Mouse (Mus musculus): Measurements from ENCODE around the gene Olfr1278. TPM values are rescaled to one million over a fixed set of nuclear protein-coding genes. Genes with fewer than 3 reads are reported as not detected.
"Not testable (repeated sequence)": the region's sequence is repeated elsewhere in the genome, so short reads cannot be mapped to it uniquely, and the experiment has no call there.

The Olfr1278 gene
- not detected for total RNA-seq (2021)
- long read RNA-seq, experiment 1, result 0 reads
- long read RNA-seq, experiment 2, result 0 reads

DNA sequence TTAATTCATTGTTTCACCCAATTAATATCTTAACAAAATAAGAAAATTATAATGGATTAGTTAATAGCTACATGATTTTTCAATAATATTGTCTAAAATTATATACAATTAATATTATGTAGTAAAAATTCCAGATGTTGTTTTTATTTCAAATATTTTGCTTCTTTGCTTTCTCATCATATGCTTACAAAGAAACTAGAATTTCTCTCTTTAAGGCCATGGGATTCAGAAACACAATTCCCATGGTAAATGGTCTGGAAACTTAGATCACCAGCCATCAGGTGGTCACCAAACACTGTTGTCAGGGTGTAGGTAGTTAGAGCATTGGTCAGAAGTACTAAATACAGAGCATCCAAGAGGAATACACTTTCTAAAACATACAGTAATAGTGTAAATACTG lies at the start of gene Olfr1278:
Olfr1278 (plus strand) TSS at position 301 of the 400 bp plus-strand sequence.
- no peak for DNase-seq
- intact Hi-C loops (cut with DNase I), result no loop called here

DNA sequence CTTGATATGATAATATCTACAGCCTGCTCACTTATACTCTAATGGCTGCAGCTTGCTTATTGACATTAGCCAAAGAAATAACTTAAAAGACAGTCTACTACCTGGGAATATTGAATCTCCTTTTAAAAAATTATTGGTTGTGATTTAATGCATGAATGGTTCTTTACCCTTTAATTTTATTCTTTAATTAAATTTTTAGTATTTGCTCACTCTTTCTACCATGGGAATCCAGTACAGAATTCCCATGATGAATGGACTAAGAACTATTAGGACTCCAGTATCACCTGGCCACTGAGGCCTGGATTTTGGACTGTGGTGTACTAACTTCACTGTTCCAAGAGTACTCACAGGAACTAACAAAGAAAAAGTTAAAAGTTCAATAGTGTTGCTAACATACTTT lies 35.7 kb upstream of the Olfr1278 start, which contains the start of gene Olfr1276:
Olfr1276 (plus strand) TSS at position 301 of the 400 bp plus-strand sequence.
- intact Hi-C loops (cut with DNase I), result no loop called here
- no peak for DNase-seq

DNA sequence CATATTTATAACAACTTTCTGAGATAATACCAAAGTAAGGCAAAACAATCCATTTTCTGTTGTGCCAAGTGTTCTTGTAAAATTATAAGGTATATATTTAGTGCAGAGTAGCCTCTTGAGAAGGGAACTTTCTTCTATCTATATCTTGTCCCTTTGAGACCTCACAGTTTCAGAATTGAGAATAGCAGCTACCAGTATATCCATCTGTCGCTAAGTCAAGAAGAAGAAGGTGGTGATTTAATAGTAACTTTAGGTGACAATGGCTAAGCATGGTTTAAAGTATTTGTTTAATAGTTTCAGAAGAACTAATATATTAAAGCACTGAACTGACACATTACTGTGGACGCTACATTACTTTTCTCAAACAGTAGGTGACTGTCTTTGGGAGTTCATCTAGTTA lies 15.9 kb upstream of the Olfr1278 start, which contains the start of gene Olfr1277:
Olfr1277 (minus strand) TSS at position 101 of the 400 bp plus-strand sequence.
- intact Hi-C loops (cut with DNase I), result no loop called here
- no peak for DNase-seq

DNA sequence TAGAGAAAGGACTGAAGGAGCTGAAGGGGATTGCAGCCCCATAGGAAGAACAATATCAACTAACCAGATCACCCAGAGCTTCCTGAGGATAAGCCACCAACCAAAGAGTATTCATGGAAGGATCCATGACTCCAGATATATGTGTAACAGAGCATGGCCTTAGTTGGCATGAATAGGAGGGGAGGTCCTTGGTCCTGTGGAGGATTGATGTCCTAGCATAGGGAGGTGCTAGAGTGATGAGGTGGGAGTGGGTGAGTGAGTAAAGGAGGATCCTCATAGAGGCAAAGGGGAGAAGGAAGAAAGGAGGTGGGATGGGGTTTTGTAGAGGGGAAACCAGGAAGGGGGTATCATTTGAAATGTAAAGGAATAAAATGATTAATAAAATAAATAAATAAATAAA lies 8.6 kb downstream of the Olfr1278 start:
- DNase-seq, result no peak
- intact Hi-C loops (cut with DNase I), result no loop called here

DNA sequence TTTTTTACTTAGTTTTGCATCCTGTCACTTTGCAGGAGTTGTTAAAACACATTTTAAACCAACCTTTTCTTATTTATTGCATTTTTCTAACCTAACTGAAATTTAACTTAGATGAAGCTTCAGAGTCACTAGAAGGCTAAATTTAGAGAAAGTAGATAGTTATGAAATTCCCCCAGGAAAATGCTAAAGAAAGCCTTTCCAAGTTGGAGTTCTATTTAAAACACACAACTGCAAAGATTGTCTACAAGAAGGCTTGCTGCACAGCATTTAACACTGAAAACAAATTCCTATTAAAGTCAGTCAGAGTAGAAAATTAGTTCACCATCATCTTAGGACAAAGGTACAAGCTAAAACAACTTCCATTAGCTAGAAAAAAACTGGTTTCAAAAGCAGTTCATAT lies 10.4 kb downstream of the Olfr1278 start, which contains the start of gene Olfr1279:
Olfr1279 (plus strand) TSS at position 262 of the 400 bp plus-strand sequence.
- DNase-seq, result no peak
- intact Hi-C loops (cut with DNase I), result no loop called here

DNA sequence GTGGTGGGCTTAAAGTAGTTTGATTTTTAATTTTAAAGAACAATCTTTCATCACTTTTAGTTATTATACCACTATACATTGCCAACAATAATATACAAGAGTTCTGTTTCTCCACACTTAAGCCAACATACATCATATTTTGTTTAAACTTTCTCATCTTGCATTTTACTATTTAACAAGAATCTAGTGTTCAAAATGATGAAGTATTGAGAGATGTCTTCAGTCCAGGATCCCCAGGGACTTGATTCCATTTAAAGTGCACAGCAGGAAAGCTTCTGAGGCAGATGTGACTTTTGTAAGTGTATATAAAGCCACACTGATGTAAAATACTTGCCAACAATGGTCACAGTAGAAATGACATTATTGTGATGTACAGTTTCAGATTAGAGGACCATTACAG lies 23.8 kb downstream of the Olfr1278 start, which contains the start of gene Olfr1280:
Olfr1280 (plus strand) TSS at position 301 of the 400 bp plus-strand sequence.
- intact Hi-C loops (cut with DNase I), result loop anchor here (5.0 kb wide), 1 partner anchor 1279 kb away; no protein-coding TSS in a partner anchor
- no peak for DNase-seq

DNA sequence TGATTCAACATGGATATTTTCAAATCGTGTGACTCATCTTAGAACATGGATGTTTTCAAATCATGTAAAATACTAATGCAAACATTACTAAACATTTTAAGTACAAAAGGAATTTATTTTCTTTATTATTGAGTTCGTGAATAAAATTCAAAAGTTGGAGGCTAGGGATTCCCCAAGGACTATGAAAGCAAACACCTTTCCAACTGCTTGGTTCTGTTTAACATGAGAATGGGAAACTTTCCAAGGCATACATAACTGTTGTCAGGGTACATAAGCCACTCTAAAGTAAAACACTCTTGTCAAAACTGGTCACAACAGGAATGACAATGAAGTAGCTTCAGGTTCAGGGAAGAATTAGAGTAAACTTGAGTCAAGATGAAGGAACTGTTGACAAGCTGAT lies 36.3 kb downstream of the Olfr1278 start, which contains the start of gene Olfr1281:
Olfr1281 (plus strand) TSS at position 301 of the 400 bp plus-strand sequence.
- DNase-seq, result no peak
- intact Hi-C loops (cut with DNase I), result no loop called here

DNA sequence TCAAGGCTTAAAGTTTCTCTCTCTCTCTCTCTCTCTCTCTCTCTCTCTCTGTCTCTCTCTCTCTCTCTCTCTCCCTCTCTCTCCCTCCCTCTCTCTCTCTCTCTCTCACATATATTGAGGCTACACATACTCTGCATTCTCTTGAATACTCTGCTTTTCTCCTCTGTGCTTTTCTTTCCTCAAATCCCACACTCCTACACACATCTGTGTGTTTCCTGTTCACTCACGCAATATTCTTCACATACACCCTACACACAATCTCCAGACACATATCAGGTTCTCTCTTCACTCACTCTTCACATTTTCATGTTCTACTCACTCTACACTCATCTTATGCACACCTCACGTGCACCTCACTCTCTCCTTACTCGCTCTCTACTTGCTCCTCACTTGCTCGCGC lies 43.8 kb downstream of the Olfr1278 start:
- DNase-seq; intact Hi-C loops (cut with DNase I): not testable (repeated sequence)

DNA sequence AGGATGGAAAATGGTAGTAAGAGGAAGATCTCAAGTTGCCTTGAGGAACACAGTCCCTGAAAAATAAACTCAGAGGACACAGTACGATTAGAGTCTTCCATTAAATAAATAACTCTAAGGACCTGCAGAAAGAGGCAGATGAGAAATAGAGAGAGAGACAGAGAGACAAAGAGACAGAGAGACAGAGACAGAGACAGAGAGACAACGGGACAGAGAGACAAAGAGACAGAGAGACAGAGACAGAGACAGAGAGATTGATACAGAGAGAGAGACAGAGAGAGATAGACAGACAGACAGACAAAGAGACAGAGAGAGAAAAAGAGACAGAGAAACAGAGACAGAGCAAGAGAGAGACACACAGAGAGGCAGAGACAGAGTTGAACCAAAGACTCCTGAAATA lies 46.0 kb downstream of the Olfr1278 start, which contains the start of gene Olfr1282:
Olfr1282 (minus strand) TSS at position 101 of the 400 bp plus-strand sequence.
- DNase-seq, result no peak
- intact Hi-C loops (cut with DNase I), result no loop called here

Other genes with a start within 250 kb of the Olfr1278 start
- not detected for gene Gm13941, start 184.2 kb upstream of the Olfr1278 start, total RNA-seq (2021)
- not detected for gene Gm15130, start 137.2 kb upstream of the Olfr1278 start, total RNA-seq (2021)
- not detected for gene 4930430A15Rik, start 60.5 kb upstream of the Olfr1278 start, total RNA-seq (2021)
- gene Olfr1275, start 54.9 kb upstream of the Olfr1278 start, total RNA-seq (2021), result not detected
- gene Olfr1276, start 35.6 kb upstream of the Olfr1278 start, total RNA-seq (2021), result not detected
- gene Olfr1277, start 16.0 kb upstream of the Olfr1278 start, total RNA-seq (2021), result not detected
- not detected for gene Olfr1279, start 10.5 kb downstream of the Olfr1278 start, total RNA-seq (2021)
- gene Olfr1280, start 23.9 kb downstream of the Olfr1278 start, total RNA-seq (2021), result not detected
- not detected for gene Olfr1281, start 36.4 kb downstream of the Olfr1278 start, total RNA-seq (2021)
- not detected for gene Olfr1282, start 45.9 kb downstream of the Olfr1278 start, total RNA-seq (2021)
- gene Olfr1283, start 76.7 kb downstream of the Olfr1278 start, total RNA-seq (2021), result not detected
- not detected for gene Olfr1284, start 85.4 kb downstream of the Olfr1278 start, total RNA-seq (2021)
- gene Olfr1286, start 133.0 kb downstream of the Olfr1278 start, total RNA-seq (2021), result not detected
- not detected for gene Olfr1287, start 159.0 kb downstream of the Olfr1278 start, total RNA-seq (2021)
- gene Olfr1288, start 184.0 kb downstream of the Olfr1278 start, total RNA-seq (2021), result not detected
- gene Olfr1289, start 190.7 kb downstream of the Olfr1278 start, total RNA-seq (2021), result not detected
- gene Olfr1290, start 203.7 kb downstream of the Olfr1278 start, total RNA-seq (2021), result not detected
- not detected for gene Olfr1291-ps1, start 207.0 kb downstream of the Olfr1278 start, total RNA-seq (2021)
- gene Olfr1293-ps, start 235.1 kb downstream of the Olfr1278 start, total RNA-seq (2021), result not detected

All from gastrocnemius, postnatal 36 days (tissue).